Mouse (Mus musculus) retina, adult 2 months (tissue): ENCODE measurements around the gene Pcgf5.
"Not testable (repeated sequence)": the region's sequence is repeated elsewhere in the genome, so short reads cannot be mapped to it uniquely, and the experiment has no call there.

ENCODE experiments used
- DNase-seq: peaks from one replicate; pipeline ENCODE4 v3.0.0-alpha.2; 2012; ENCODE audit warnings: low read depth, low spot score

The Pcgf5 gene

GRCm38 (mm10) chr19:36384426-36384825, 36.3 kb downstream of the Pcgf5 start:
- DNase-seq = no peak

DNA sequence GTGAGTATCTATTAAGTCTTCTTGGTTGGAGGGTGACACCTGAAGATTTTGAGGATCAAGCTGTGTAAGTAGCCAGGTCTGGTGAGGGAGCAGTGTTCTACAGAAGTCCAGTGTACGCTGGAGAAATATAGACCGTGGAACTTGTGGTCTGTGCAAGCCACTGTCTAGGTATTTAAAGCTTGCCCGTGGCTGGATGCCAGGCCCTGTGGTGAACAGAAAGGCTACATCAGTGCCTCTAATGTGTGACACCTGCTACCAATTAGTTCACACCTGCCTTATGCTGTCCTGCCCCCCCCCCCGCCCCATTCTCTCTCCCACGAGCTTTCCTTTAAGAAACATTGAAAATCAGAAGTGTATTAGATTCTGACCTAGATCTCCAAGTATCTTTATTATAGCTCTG, 40.4 kb downstream of the Pcgf5 start:
- no peak for DNase-seq

GRCm38 (mm10) chr19:36390714-36391113, 42.6 kb downstream of the Pcgf5 start:
- no peak for DNase-seq

DNA sequence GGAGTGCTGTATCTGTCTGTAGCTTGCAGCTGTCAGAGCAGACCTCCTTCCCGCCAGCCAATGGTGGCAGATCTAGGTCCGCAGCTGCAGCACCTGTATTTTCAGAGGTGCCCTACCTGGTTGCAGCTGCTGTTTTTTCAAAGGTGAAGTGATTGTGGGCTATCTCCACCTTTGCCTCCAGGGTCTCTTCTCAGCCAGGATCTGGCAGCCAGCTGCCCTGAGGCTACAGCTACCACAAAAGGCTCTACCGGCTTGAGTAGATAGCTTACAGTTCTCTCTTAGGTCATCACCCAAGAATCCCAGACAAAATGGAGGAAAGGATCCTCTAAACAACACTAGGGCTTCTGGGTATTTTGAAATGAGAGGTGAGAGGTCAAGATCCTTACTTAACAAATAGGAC, 50.4 kb downstream of the Pcgf5 start:
- DNase-seq = no peak

DNA sequence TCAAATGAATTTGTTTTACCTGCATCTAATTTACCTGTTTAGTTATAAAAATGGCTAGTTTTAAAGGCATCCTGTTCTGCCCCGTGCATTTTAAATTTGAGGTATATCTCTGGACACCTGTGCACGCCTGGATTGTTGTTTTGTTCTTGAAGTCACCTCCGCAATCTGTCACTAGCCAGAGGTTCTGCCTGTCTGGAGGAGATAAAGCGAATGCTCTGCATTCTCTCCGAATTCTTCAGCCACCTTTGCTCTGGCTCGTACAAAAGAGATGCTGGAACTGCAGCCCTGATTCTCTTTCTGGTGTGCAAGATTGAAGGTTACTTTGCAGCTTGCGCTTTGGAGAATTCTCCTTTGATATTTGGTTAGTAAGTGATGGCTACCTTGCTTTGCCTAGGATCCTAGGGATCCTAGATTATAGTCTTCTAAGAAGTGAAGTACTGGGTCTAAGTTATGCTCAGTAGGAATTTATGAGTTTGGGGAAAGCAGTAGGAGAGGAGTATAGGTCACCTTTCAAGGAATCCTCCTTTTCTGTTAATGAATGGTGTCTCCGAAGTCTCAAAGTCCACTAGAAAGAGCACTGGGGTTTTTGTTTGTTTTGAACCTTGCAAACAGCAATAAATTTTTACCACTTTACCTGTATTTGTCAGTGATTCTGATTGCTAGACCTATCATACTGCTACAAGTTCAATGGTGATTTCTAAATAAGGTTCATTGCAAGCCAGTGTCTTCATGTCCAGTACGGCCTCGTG, 60.4 kb downstream of the Pcgf5 start:
- no peak for DNase-seq

- peak; percentile 84 for DNase-seq
These were observed 61.3 kb downstream of the Pcgf5 start for GRCm38 (mm10) chr19:36409280-36409860.

DNA sequence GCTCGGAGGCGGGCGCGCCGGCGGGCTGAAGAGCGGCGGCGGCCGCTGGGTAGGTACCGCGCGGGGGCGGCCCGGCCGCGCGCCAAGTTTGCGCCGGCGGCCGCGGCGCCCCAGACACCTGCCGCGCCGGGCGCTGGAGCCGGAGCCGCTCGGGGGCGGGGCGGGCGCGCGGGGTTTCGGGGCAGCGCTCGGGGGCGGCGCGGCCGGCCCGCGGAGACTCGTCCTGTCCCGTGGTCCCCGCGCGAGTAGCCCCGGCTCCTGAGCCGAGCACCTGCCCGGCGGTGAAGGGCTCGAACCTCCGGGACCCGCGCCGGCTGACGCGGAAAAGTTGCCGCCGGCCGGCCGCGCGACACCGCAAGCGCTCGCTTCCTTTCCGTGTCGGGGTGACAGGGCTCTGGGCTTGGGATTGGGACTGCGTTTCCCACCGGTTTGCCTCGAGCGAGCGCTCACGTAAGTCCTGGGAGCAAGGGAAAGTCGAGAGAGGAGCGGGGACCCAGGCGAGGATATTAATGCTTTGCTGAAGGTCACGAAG, 61.8 kb downstream of the Pcgf5 start:
- no peak for DNase-seq

GRCm38 (mm10) chr19:36419885-36420284, 71.8 kb downstream of the Pcgf5 start:
- no peak for DNase-seq

DNA sequence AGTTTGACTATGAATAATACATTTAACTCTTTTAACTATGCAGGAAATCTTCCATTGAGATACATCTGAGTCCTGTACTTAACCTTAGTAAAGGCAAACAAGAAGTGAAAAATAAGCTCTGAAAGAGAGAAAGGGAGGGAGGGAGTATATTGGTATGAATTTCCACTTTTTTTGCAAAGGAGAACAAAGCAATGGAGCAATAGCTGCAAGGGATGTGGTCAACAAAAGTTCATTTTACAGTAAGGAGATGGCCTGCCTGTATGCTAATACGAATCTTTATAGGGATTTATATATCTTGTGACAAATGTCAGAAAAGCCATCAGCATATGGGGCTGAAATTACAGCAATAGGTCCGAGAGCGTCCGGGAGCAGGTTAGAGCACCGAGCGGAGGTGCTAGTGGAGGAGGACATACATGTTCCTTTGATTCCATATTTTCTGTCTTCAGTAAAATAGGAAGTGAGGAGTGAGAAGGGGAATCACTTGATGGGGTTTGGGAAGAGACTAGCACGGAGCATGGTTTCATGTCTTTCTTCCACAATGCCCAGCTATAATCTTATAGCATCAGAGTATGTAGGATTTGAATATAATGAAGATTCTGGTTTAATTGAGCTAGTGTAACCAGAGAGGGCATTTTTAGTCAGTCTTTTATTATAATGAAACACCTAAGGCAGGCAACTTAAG, 79.2 kb downstream of the Pcgf5 start:
- DNase-seq = no peak

GRCm38 (mm10) chr19:36428116-36428515, 80.0 kb downstream of the Pcgf5 start:
- DNase-seq = no peak

- DNase-seq = no peak
These were observed 81.2 kb downstream of the Pcgf5 start for GRCm38 (mm10) chr19:36429354-36429753.

- no peak for DNase-seq
These were observed 85.1 kb downstream of the Pcgf5 start for GRCm38 (mm10) chr19:36433161-36433560.

- peak; percentile 30 for DNase-seq
These were observed 92.0 kb downstream of the Pcgf5 start for GRCm38 (mm10) chr19:36439894-36440714.

DNA sequence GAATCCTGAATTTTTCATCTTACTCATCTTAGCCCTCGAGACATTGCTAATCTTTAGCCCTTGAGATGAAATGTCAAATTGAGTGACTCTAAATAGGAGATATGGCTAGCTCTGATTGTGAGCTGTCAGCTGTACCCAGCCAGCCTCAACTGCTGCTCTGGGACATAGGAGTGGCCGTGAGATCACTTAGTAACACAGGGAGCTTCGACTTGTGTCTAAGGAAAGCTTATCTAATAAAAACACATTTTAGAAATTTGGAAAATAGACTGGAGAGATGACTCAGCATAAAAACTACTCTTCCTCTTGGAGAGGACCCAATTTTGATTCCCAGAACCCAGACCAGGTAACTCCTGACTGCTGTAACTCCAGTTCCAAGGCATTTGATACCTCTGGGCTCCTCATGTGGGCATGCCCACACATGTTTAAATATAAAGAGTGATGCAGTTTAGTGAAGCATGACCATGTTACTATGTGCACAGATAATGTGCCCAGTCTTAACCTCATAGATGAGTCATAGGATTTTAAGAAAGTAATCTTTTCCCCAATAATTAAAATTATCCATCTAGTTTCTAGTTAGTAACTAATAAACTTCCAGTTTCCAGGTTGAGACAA, 103.0 kb downstream of the Pcgf5 start:
- no peak for DNase-seq

DNA sequence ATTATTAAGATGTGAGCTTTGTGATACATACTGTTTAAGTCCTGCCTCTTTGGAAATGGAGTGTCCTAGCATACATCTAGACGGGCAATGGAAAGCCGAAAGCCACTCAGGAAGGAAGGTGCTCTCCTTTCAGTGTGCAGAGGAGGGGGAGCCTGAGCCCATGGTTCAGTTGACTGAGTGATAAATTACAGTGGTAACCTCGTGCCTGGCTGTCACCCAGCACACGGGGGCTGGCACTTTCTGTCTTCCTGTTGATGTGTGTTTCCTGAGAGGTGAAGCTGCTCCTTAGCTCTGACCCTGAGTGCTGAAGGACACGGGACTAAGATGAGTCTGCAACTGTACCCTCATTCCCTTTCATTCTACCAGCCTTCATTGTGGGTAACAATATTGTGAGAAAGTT, 103.6 kb downstream of the Pcgf5 start:
- no peak for DNase-seq

DNA sequence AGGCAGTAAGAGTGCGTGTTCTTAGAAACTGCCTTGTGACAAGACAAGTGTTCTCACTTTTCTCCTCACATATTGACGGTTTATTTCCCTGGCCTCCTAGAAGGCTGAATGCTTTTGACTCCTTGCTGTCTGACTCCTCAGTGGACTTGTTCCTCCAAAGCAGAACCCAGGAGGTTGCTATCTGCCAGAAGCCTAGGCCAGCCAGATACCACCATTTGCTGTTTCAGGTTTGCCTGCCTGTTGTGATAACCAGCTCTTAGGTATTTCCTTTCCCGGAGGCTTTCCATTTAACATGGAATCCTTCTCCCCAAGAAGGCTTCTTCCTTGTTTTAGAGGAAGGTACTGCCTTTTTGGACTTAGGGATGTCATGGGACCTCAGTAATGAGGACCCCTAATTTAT, 104.1 kb downstream of the Pcgf5 start:
- not testable (repeated sequence) for DNase-seq

DNA sequence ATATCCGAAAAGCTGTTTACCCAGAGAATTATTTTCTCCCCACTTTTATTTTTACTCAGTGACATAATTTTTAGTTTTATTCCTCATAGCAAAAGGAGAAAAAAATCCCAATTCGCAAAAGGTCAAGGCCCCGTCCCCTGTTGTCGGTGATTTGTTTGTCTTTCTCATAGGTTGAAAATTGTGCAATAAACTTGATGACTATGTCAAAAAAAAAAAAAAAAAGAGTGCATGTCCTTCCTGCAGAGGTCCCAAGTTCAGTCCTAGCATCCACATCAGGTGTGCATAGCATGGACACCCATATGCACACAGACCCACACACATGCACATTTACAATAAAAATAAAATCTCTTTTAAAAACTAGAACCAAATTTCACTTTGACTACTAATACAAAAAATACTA, 105.3 kb downstream of the Pcgf5 start:
- DNase-seq = no peak

DNA sequence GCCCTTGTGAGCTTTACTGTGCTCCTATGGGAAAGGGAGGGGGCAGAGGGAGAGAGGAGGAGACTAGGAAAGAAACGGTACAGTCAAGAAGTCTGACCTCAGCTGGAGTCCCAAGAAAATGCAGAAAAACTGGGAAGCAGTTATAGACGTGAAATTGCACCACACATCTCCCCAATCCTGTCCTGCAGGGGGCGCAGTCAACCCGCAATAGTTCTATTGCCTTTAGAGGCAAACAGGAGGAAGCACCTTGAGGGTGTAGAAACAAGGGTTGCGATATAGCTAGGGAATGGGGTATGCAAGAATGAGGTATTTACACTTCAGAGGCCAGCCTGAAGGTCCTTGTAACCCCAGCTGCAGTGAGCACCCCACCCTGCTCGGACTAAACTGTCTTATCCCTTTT, 122.0 kb downstream of the Pcgf5 start:
- DNase-seq = no peak

- no peak for DNase-seq
These were observed 123.2 kb downstream of the Pcgf5 start for GRCm38 (mm10) chr19:36471325-36471724.

GRCm38 (mm10) chr19:36476596-36476995, 128.5 kb downstream of the Pcgf5 start:
- no peak for DNase-seq

GRCm38 (mm10) chr19:36477151-36477550, 129.0 kb downstream of the Pcgf5 start:
- no peak for DNase-seq
